Mouse (Mus musculus): ENCODE measurements around the gene 9930111J21Rik2.
"Not testable (repeated sequence)": the region's sequence is repeated elsewhere in the genome, so short reads cannot be mapped to it uniquely, and the experiment has no call there.

- not testable (repeated sequence) for TF ChIP-seq POLR2A (IDR thresholded peaks at IDR 0.05; ENCODE audit: control insufficient read depth, extremely low read depth, insufficient read depth, low read length, poor library complexity); CTCF (IDR thresholded peaks at IDR 0.05; ENCODE audit: borderline replicate concordance, control insufficient read depth, extremely low read depth, insufficient read depth, low read length, poor library complexity)
Measured at GRCm38 (mm10) chr11:49063713-49064469, 12.8 kb upstream of the 9930111J21Rik2 start, which contains the start of gene Tgtp2.
